In the genomic region with DNA sequence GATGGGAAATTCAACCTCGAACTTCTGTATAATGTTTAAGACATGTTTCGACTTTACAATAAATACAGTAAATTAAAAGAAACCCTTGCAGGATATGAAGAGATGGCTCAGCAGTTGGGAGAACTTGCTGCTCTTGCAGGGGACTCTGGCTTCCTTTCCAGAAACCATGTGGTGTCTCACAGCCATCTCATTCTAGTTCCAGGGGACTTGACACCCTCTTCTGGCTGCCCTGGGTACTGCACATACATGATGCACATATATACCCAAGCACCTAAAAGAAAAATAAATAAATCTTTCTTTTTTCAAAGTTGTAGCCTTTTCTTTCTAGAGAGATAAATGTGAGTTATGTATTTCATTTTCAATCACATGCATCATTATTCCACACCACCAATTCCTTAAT, we compare ENCODE assay signal across 14 mouse cellular contexts.
DNase-seq lines count a peak whose midpoint lies in the region; TF ChIP-seq lines count a peak whose summit lies in the region.
"Had no signal": no experiment of that assay in that cellular context is flagged by ENCODE, and none has a peak within 500 bp of the region (broad histone marks: within the 10 kb centered on the region; RNA-seq: fewer than 3 reads in every experiment).

No protein-coding gene starts in this region.

- peak; percentile 19 for DNase-seq in embryo, embryonic 10.5 days (ENCODE audit: low spot score)
- DNase-seq in embryo, embryonic 11 days, result no peak
- DNase-seq in layer of hippocampus, adult 2 months (ENCODE audit: low spot score in 2 of 2), result no peak
- no peak for DNase-seq in layer of hippocampus, adult 9-11 months
- DNase-seq in right cerebral cortex, postnatal 4 days, result peak; percentile 26
- no peak for DNase-seq in right cerebral cortex, adult 2 months (ENCODE audit: low spot score in 2 of 2)
- no peak for DNase-seq in retina, embryonic 14.5 days (ENCODE audit: low spot score)
- no peak for DNase-seq in urinary bladder, postnatal 36 days (ENCODE audit: low spot score in 2 of 2)
- DNase-seq: adrenal gland, postnatal 36 days; cerebellum, adult 11-12 months; kidney, adult 11 months; lung, postnatal 4 days; thymus, adult 18-20 months had no signal

- TF ChIP-seq CTCF in layer of hippocampus, adult 2 months (conservative IDR thresholded peaks at IDR 0.05), result peak; percentile 64

- no peak overlapping the region for H3K4me3 ChIP-seq in layer of hippocampus, adult 2 months
- H3K4me3 ChIP-seq: limb, embryonic 15.5 days had no signal

- H3K27ac ChIP-seq in layer of hippocampus, adult 2 months, result no peak overlapping the region
- H3K27ac ChIP-seq: limb, embryonic 15.5 days had no signal

Comparison
In these comparisons a context has a peak if more than half of its experiments do, and no peak if none do; other contexts are left out.
1. DNase-seq: peak in embryo, embryonic 10.5 days (single experiment) and right cerebral cortex, postnatal 4 days (single experiment); none in embryo, embryonic 11 days (single experiment), layer of hippocampus, adult 2 months (0 of 2), layer of hippocampus, adult 9-11 months (single experiment), right cerebral cortex, adult 2 months (0 of 2), retina, embryonic 14.5 days (single experiment) and urinary bladder, postnatal 36 days (0 of 2).